Mouse (Mus musculus) layer of hippocampus, postnatal 25 days (tissue): ENCODE results near the gene Gtf2a1l. TPM values are rescaled to one million over a fixed set of nuclear protein-coding genes. Genes with fewer than 3 reads are reported as not detected.

Source experiments
- DNase-seq, 2 experiments: peaks; one replicate each; pipeline ENCODE4 v3.0.0; 2022; ENCODE audit warnings: mixed read lengths in 2 of 2, low spot score in 1 of 2; ENCODE audit errors: extremely low spot score in 1 of 2
- total RNA-seq, 2 experiments: library from RNA; stranded (reverse); gene quantifications; 2 replicates each; pipeline ENCODE4 v1.2.3; 2021

Gtf2a1l gene
- total RNA-seq = under 1 TPM; 0.22 to 0.49 TPM

- DNase-seq = peak; percentile 39 to 55
These were observed at the start of gene Gtf2a1l for GRCm38 (mm10) chr17:88668452-88668851. TSS of gene Gtf2a1l (plus strand) at chr17:88668660.

- no peak for DNase-seq
These were observed 47.5 kb upstream of the Gtf2a1l start for GRCm38 (mm10) chr17:88620935-88621334.

DNA sequence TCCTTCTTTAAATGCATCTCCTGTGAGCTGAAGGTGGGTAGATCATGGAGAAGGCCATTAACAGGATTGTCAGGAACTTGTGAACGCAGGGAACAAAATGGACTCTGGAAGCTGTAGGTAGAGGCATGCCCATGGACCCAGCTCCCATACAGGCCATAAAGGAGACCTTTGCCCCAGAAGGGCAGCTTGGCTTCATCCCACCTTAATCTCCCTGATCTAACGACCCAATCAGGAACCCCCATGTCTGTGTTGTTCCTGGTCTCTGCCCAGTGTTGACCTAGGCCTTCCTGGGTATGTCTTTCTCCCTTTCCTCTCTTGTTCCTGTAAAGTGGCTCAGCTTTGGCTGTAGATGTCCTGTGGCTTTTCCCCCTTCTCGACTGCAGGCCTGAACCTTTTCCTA is 47.1 kb upstream of the Gtf2a1l start:
- no peak for DNase-seq

- no peak for DNase-seq
These were observed 45.7 kb upstream of the Gtf2a1l start for GRCm38 (mm10) chr17:88622711-88623110.

DNA sequence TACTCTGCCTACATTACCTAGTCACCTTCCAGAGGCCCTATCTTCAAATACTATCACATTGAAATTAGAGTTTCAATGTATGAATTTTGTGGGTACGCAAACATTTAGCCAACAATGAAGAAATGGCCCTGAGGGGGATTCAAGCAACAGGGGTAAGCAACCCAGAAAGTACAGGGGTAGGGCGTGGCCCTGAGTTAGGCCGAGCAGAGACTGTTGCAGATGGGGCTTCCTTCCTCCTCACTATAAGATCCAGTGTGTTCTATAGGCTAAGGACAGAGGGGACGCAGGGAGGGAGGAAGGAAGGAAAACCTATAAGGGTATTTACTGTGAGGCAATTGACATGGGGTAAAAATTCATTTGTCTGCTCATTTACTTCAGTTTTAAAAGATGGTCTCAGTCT is 44.1 kb upstream of the Gtf2a1l start:
- no peak for DNase-seq

DNA sequence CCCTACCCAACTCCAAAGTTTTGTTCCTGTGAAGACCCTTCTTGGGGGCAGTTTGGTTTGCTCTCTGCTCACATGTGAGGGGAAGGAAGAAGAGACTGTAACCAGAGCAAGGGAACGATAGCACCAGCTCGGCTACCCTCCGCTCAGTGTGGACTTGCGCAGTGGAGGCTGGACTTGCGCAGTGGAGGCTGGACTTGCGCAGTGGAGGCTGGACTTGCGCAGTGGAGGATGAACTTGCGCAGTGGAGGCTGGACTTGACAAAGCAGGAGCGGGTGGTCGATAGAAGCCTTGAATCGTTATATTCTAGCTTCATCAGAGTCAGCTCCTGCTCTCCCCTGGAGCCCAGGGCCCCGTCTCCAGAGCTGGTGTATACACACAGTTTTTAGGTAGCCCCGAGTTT is 43.1 kb upstream of the Gtf2a1l start:
- no peak for DNase-seq

DNA sequence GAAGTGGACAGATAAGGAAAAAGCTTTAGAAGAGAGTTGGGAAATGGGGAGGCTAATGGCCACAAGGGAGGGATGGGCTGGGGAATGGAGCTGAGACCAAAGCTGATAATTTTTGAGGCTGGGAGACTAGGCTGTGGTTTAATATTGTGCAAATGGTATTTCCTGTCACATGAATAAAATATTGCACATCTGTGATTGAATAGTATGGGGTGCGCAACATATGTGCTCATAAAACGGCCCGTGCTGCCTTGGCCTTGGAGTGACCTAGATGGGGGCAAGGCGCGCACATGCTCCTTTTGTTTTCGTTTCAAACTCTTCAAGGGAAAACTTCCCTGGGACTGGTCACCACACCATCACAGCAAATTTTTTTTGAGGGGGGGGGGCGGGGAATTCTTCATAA is 42.5 kb upstream of the Gtf2a1l start:
- no peak for DNase-seq

DNA sequence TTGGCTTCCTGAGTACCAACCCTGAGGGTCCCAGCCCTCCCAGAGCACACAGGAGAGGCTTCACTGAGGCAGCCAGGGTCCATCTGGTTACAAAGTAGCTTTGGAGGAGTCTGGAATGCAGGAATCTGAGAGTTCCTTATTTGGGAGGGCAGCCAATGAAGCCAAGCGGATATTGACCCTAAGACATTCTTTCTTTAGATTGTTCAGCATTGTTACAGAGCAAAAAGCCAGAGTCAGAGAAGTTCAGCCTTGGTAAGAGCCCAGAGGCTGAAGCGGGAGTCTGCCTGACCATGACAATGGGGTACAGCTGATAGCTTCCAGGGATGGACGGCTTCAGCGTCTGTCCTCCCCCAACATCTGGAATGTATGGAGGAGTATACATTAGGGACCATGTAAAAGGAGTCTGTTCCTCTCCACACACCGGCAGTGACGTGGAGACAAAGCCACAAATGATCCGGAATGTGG is 42.1 kb upstream of the Gtf2a1l start:
- no peak for DNase-seq

GRCm38 (mm10) chr17:88627150-88627549 is 41.3 kb upstream of the Gtf2a1l start:
- no peak for DNase-seq

DNA sequence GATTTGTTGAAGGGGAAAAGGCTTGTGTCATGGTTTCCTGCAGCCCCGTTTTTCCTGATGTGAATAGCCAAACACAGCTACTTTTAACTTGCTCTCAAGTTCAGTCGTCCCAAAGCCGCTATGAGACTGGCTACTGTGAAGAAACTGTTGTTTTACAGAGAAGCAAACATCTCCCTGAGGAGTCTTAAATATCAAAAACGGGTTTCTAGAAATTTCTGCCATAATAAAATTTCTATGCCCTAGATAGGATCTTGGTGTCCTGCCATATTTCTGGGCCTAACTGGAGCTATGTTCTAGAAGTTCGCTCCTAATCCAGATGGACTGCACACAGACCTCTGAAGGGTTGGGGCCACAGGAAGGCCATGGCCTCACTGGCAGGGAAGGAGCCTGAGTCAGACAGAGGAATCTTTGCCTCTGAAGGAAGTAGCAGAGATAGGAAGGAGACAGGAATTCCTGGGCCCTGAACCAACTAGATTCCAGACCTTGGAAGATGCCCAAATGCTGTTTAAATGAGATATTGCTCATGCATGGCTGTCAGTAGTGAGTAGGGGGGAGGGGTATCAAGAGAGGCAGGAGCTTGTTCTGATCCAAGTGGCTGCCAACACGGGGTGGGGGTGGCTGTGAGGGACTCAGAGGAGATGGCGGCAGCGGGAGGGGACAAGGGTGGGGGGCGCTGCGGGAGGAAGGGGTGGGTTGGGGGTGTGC is 39.6 kb upstream of the Gtf2a1l start:
- DNase-seq = no peak

DNA sequence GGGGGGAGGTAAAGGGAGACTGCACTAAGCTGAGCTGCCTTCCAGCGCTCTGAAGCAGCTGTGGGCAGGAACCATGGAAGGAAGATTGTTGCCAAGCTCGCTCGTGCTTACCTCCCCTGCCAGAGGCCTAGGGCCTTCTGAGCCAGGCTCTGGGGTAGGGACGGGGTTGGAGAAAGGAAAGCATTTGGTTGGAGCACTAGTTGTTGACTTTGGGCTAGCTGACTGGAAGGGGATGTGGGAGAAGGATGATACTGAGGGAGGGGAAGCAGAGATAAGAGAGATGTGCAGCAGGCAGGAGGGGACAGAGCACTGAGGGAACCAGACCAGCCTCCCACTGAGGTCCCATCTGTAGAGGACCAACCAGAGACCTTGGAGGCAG is 39.1 kb upstream of the Gtf2a1l start:
- no peak for DNase-seq

DNA sequence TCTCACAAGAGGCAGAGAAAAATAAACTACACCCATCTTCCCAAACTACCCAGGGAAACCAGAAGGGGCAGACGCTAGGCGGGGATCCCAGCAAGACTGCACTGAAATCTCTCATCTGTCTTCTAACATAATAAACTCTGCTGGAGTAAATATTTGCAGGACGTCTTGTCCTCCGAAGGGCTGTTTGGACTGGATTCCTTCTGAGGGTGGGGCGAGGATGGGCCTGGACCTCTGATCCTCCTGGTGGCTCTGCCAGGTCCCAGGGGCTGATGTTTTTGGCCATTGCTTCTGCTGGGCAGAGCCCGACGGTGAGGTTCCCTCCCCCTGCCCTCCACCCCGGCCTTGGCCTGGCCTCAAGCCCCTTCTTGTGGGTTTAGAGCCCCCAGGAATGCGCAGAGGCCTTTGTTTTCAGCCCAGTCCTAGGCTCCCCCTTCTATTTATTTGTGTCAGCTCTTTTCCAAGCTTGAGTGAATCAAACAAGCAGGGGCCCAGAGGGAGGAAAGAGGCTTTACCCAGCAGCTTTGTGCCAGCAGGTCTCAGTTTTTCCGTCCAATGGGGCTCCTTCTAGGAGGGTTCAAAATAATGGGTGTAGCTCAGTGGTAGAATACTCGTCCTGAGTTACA is 38.4 kb upstream of the Gtf2a1l start:
- DNase-seq = no peak

DNA sequence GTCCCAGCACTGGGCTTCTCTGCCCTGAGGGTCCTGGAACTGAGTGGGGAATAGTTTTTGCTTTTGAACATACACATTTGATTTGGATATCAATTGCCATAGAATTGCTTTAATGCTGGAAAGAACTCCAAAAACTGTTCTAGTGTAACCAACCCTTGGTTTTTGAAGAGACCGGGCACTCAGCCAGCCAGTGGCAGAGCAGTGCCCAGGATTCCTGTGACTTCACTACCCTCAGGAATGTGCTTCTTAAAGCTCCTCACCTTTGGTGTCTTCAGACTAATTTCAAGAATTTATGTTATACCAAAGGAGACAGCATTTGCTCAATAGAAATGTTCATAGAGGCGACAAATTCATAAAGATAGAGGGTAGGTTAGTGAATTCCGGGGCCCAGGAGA is 37.9 kb upstream of the Gtf2a1l start:
- no peak for DNase-seq

DNA sequence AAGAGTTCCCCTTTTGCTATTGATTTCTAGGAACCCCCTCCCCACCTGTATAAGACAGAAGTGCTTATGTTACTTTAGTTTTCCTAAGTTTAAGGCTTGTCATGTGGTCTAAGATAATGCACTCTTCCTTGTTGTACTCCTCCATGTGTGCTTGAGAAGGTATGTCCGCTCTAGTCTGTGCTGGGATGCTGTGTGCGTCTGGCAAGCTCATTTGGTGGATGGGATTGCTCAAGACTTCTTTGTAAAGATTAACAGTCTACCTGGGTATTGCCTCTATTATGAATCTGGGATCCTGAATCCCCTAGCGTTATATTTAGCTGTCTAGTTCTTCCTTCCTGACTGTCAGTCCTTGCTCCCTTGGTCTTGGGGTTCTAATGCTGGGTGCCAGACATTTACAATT is 35.8 kb upstream of the Gtf2a1l start:
- DNase-seq = no peak

- no peak for DNase-seq
These were observed 32.4 kb upstream of the Gtf2a1l start for GRCm38 (mm10) chr17:88636076-88636475.

GRCm38 (mm10) chr17:88636587-88636986 is 31.9 kb upstream of the Gtf2a1l start:
- no peak for DNase-seq

DNA sequence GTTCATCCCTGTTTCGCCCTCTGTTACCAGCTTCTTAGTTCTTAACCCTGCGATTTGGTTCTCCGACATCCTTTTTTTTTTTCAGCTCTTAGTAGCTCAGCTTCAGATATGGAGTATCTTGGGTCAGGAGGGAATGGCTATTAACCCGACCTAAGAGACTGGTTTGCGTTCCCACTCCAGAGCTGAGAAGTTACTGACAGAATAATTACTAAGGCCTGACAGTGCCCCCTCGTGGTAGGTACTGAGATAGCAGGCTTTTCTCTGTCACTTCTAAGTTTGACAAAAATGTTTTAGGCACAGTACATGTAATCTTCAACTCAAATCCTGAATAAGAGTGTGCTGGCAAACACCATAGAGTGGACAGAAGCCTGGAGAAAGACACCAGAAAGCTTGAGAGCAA is 27.4 kb upstream of the Gtf2a1l start:
- peak; percentile 60 to 85 for DNase-seq

GRCm38 (mm10) chr17:88641836-88642235 is 26.6 kb upstream of the Gtf2a1l start:
- no peak for DNase-seq

DNA sequence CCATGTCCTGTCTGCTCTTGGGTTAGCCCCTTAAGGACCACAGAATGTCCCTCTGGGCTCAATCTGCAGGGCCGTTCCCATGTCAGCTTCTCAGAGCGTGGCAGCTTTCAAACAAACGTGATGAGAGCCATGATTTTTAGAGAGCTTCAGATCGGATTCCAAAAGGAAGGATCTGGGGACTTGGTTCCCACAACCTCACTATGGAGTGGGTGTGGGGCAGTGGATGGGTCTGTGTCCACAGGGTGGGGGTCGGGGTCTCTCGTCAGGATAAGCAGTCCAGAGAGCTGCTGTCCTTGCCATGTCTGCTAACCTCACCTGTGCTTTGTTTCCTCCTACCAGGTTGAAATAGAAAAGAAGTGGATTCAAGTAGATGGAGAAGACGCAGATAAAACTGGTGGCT is 23.6 kb upstream of the Gtf2a1l start:
- no peak for DNase-seq

- DNase-seq = no peak
These were observed 23.2 kb upstream of the Gtf2a1l start for GRCm38 (mm10) chr17:88645299-88645698.

DNA sequence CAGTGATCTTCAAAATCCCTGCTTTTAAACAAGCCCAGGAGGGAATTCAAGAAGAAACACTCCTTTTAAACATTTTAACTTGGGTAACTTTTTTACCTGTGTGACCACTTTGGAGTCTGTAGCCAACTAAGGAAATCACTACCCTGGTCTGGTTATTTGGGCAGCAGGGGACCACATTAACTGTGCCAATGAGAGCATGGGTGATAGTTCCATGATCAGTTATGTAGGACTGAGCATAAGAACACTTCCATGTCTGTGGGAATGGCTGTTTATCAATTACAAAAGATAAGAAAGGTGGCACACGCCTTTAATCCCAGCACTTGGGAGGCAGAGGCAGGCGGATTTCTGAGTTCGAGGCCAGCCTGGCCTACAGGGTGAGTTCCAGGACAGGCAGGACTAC is 21.3 kb upstream of the Gtf2a1l start:
- no peak for DNase-seq

- DNase-seq = peak; percentile 67 to 88
These were observed 16.4 kb upstream of the Gtf2a1l start for GRCm38 (mm10) chr17:88652010-88652409.
